Mouse (Mus musculus) R1 (cell line): ENCODE data around the gene Cpsf4l.

Experiments used
- DNase-seq: peaks from one replicate; pipeline ENCODE4 v3.0.0-alpha.2; 2018; ENCODE audit warnings: low read depth, low spot score

The Cpsf4l gene

GRCm38 (mm10) chr11:113666648-113667047 lies 43.2 kb downstream of the Cpsf4l start:
- peak; percentile 72 for DNase-seq

- DNase-seq, result no peak
Measured at GRCm38 (mm10) chr11:113666205-113666604, 43.6 kb downstream of the Cpsf4l start.

GRCm38 (mm10) chr11:113664279-113664678 lies 45.5 kb downstream of the Cpsf4l start:
- no peak for DNase-seq

- no peak for DNase-seq
Measured at GRCm38 (mm10) chr11:113661835-113662351, 47.9 kb downstream of the Cpsf4l start.

- DNase-seq, result no peak
Measured at GRCm38 (mm10) chr11:113660940-113661339, 48.9 kb downstream of the Cpsf4l start.

GRCm38 (mm10) chr11:113660213-113660612 lies 49.6 kb downstream of the Cpsf4l start:
- DNase-seq, result peak; percentile 37

GRCm38 (mm10) chr11:113658763-113659162 lies 51.1 kb downstream of the Cpsf4l start:
- DNase-seq, result no peak

- no peak for DNase-seq
Measured at GRCm38 (mm10) chr11:113658319-113658718, 51.5 kb downstream of the Cpsf4l start.

- DNase-seq, result no peak
Measured at GRCm38 (mm10) chr11:113657221-113657620, 52.6 kb downstream of the Cpsf4l start.

GRCm38 (mm10) chr11:113656511-113656932 lies 53.3 kb downstream of the Cpsf4l start:
- no peak for DNase-seq

GRCm38 (mm10) chr11:113654561-113655270 lies 55.1 kb downstream of the Cpsf4l start:
- DNase-seq, result no peak

GRCm38 (mm10) chr11:113654105-113654504 lies 55.7 kb downstream of the Cpsf4l start:
- no peak for DNase-seq

- no peak for DNase-seq
Measured at GRCm38 (mm10) chr11:113652516-113652915, 57.3 kb downstream of the Cpsf4l start.

- DNase-seq, result peak; percentile 80
Measured at GRCm38 (mm10) chr11:113651907-113652273, 57.9 kb downstream of the Cpsf4l start.

- DNase-seq, result no peak
Measured at GRCm38 (mm10) chr11:113651206-113651906, 58.5 kb downstream of the Cpsf4l start.

GRCm38 (mm10) chr11:113649353-113650210 lies 60.2 kb downstream of the Cpsf4l start, which contains the start of gene Slc39a11:
Slc39a11 (minus strand) TSS chr11:113650079.
- peak; percentile 74 for DNase-seq

- no peak for DNase-seq
Measured at GRCm38 (mm10) chr11:113648690-113649352, 61.0 kb downstream of the Cpsf4l start, which contains the start of gene Cog1. Cog1 (plus strand) TSS chr11:113649169.
